Mouse (Mus musculus): Measurements from ENCODE around the gene Zcchc24.

Zcchc24 gene

DNA sequence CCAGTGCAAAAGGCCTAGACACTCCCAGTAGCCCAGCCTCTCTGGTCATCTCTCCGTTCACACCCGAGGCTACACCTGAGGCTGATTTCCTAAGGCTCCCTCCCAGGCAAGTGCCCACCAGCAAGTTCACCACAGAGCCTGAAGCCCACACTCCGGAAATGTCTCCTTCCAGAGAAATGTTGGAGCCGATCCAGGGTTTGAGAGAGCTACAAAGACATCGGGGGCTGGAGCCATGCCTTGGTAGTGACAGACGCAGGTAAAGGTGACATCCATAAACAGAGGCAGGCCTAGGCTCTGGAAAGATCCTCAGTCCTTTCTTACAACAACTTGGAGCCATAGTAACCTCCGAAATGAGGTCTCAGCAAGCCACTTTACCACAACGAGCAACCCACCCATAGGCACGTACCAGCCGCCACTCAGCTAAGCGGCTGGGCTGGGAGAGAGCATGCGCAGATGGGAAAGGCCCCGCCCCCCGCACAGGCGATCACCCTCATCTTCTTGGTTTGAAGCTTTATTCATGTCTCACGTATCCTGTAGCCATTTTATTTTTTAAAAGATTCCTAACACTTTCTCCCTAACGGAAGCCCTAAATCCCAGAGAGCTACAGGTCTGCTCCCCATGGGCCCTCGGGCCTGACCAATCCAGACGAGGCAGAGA is 103.4 kb downstream of the Zcchc24 start:
- no peak for DNase-seq

GRCm38 (mm10) chr14:25664310-25664695 is 104.5 kb downstream of the Zcchc24 start:
- DNase-seq, result no peak

- no peak for DNase-seq
These were observed 105.1 kb downstream of the Zcchc24 start for GRCm38 (mm10) chr14:25663649-25664309.

Data from lung, postnatal 4 days (tissue).